Mouse (Mus musculus): ENCODE data around the gene Runx2. TPM values are rescaled to one million over a fixed set of nuclear protein-coding genes. Genes with fewer than 3 reads are reported as not detected.
A peak's percentile ranks its signal among the peaks of the same experiment; 100 is the strongest.

Runx2 gene
- total RNA-seq, 2 experiments from 2014 or later: 8.8 to 9.3 TPM

DNA sequence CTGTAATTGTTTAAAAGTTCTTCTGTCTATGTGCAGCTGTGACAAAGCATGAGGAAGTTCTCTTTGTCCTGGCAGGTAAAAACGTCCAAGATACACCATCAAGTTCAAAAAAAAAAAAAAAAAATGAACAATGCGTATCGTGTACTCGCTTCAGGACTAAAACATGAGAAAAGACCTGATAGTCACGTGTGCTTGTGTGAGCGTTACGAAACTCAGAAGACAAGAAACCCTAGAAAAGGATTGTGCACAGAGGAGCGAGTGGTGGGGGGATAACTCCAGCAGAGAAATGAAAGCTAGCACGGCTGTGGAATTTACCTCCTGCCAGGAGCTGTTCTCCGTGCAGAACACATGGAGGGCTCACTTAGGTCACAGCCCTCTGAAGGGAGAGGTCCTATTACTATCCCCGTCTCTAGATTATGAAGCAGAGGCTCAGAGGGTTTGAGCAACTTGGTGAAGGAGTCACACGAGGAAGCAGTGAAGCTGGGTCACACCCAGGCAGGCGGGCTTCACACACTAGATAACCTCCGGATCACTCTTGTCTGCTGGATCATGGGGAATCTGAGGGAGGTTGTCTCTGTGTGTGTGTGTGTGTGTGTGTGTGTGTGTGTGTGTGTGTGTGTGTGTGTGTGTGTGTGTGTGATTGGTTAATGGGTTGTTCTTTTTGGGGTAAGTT is 269.3 kb downstream of the Runx2 start:
- no peak for DNase-seq (ENCODE audit: low spot score in 2 of 2)

GRCm38 (mm10) chr17:44542706-44543105 is 271.9 kb downstream of the Runx2 start:
- no peak for DNase-seq (ENCODE audit: low spot score in 2 of 2)

GRCm38 (mm10) chr17:44540699-44541098 is 273.9 kb downstream of the Runx2 start:
- no peak for DNase-seq (ENCODE audit: low spot score in 2 of 2)

DNA sequence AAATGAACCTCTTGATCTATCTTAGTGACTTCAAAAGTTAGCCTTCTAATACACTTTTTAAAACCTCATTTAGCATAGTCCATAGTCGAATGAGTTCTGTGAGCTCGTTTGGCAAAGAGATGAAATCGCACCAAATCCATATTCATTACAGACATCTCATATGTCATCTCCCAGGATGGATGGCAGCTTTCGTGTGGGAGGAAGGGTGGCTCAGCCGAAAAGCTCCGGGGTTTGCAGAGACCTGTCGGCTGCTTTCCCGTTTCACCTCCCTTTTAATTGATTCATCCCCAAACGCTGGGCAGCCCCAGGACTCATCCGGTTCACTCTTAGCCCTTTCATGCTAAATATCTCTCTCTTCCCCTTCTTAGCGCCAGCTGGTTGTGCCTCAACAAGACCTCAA is 275.7 kb downstream of the Runx2 start:
- peak; percentile 30 to 64 for DNase-seq (ENCODE audit: low spot score in 2 of 2)

GRCm38 (mm10) chr17:44530000-44530399 is 284.6 kb downstream of the Runx2 start:
- DNase-seq (ENCODE audit: low spot score in 2 of 2): no peak

DNA sequence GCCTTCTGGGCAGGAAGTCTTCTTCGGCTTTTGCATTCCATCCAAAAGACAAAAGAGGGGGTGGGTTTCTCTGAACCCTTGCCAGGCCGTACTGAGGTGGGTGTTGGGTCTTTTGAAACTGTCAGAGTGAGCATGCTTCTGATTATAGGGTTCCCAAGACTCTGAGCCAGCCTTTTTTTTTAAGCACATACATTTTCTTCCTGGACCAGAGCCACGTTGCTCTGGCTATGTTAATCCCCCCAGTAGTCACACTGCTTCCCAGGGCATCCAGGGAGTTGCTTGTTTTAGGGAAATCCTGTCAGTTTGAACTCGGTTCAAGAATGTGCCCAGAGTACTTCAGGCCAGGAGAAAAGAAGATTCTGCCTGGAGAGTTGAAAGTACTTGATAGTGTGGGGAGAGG is 286.0 kb downstream of the Runx2 start:
- no peak for DNase-seq (ENCODE audit: low spot score in 2 of 2)

- no peak for DNase-seq (ENCODE audit: low spot score in 2 of 2)
Observed at GRCm38 (mm10) chr17:44524146-44524545, 290.5 kb downstream of the Runx2 start.

- no peak for DNase-seq (ENCODE audit: low spot score in 2 of 2)
Observed at GRCm38 (mm10) chr17:44522906-44523305, 291.7 kb downstream of the Runx2 start.

- peak in 1 of 2 experiments; percentile 29 for DNase-seq (ENCODE audit: low spot score in 2 of 2)
Observed at GRCm38 (mm10) chr17:44520122-44521075, 294.2 kb downstream of the Runx2 start.

GRCm38 (mm10) chr17:44519356-44519755 is 295.2 kb downstream of the Runx2 start:
- DNase-seq (ENCODE audit: low spot score in 2 of 2): no peak

- DNase-seq (ENCODE audit: low spot score in 2 of 2): no peak
Observed at GRCm38 (mm10) chr17:44518156-44518555, 296.4 kb downstream of the Runx2 start.

DNA sequence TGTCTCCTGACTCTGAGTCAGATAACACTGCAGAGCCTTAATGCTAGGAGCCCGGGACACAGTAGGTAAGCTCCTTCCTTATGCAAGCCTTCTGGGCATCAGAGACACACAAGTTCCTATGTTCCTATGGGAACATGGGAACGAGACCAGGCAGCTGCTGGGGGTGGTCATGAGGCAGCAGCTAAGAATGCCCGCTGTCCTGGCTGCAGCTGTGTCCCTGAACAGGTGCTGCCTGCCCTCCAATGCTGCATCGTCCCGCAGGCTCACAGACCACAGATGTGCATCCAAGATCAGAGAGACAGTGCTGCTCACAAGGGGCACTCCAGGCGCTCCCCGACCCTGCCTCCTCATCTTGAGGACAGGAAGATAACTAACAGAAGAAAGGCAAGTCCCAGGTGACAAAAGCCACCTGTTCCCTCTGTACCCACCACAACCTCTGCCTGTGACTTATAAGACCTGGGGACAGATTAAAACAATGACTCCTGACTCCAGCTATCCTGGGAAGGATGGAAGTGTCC is 306.3 kb downstream of the Runx2 start:
- no peak for DNase-seq (ENCODE audit: low spot score in 2 of 2)

DNA sequence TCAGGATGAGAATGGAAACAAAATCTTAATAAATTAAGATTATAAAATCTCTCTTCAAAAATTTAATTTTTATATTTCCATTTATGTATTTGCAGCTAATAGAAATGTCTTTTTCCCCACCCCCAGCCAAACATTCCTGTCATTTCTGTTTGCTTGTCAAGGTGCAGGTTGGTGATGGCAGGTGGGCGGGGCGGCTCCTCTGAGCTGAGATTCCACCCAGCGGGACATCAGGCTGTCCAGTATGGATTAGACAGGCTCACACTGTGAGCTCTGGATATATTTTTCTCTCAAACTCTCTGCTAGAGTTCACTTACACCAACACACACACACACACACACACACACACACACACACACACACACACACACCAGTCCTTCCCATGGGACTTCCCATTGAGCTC is 306.9 kb downstream of the Runx2 start:
- DNase-seq (ENCODE audit: low spot score in 2 of 2): no peak

DNA sequence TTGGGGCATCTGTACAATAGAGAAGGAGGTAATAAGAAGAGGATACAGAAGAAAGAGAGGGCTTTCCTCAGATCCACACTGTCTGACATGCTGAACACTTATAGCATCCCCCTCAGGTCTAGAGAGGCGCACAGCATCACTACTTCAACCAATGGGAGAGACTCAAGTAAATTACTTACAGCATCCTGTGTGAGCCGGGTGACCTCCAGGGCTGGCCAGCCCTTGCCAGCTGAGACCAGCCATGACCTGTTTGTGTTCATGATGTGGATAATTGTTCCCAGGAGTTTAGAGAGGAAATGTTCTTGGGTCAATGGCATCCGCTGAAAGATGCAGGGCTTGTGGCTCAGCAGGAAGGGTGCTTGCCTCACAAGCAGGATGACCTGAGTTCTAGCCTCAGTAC is 308.1 kb downstream of the Runx2 start:
- DNase-seq (ENCODE audit: low spot score in 2 of 2): no peak

DNA sequence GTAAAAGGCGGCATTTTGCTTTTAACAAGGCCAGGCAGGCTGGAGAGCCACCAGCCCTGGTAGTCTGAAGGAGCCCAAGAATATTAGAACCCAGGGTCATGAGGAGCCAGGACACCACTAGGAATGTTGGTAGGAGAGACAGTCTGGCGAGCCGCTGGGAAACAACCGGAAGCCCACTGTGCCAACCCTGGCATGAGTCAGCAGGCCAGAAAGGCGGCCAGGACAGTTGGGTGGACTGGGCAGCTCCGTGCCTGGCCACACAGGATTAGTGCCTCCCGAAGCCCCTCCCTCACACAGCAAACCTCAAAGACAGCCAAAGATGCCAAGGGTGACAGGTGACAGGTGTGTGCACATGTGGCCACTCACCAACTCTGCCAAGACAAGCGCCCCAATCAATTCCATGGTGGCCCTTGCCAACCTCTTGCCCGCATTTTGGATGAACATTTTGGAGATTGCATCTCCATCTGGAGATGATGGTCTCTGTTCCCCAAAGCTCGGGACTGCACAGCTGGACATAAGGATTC is 309.7 kb downstream of the Runx2 start:
- DNase-seq (ENCODE audit: low spot score in 2 of 2): peak in 1 of 2 experiments; percentile 13

GRCm38 (mm10) chr17:44502176-44502575 is 312.4 kb downstream of the Runx2 start:
- no peak for DNase-seq (ENCODE audit: low spot score in 2 of 2)

GRCm38 (mm10) chr17:44500306-44500899 is 314.2 kb downstream of the Runx2 start:
- no peak for DNase-seq (ENCODE audit: low spot score in 2 of 2)

DNA sequence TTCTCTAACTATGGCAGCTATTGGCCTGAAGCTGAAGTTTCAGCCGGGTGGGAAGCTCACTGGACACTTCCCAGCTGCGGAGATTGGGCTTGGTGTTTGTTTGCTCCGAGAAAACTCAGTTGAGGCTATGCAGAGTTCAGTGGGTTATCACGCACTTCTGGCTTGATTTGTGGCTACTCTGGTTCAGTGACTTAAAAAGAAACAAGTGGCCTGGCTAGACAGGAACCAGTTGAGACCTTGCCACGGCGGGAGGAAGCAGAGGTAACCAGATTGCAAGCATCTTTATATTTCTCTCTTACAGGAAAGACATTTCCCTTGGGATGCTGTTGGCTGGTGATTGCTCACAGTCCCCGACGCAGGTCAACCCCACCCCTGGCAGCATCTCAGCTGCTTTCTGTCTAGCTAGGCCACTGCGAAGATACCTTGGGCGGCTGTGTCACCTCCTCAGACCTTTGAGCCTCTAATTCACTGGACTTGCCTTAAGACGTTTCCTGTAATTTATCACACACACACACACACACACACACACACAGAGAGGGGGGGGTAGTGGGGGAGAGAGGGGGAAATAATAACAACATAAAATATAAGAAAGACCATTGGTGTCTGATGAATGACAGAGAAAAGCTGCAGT is 324.3 kb downstream of the Runx2 start:
- no peak for DNase-seq (ENCODE audit: low spot score in 2 of 2)

GRCm38 (mm10) chr17:44489346-44489745 is 325.3 kb downstream of the Runx2 start:
- no peak for DNase-seq (ENCODE audit: low spot score in 2 of 2)

GRCm38 (mm10) chr17:44487514-44488244 is 326.9 kb downstream of the Runx2 start:
- no peak for DNase-seq (ENCODE audit: low spot score in 2 of 2)
